Mouse (Mus musculus) gastrocnemius, postnatal 14 days (tissue): ENCODE data around the gene Sec23b. TPM values are rescaled to one million over a fixed set of nuclear protein-coding genes. Genes with fewer than 3 reads are reported as not detected.
A peak's percentile ranks its signal among the peaks of the same experiment; 100 is the strongest.
"Not testable (repeated sequence)": the region's sequence is repeated elsewhere in the genome, so short reads cannot be mapped to it uniquely, and the experiment has no call there.

Experiments used
- DNase-seq: peaks from one replicate; pipeline ENCODE4 v3.0.0; 2021; ENCODE audit warnings: mixed read lengths
- intact Hi-C: fragments of 180-260 bp; cut with DNase I; formaldehyde crosslinking; loops from one replicate; pipeline ENCODE4 v1.15.1; 2025; ENCODE audit warnings: low total_unique reads
- long read RNA-seq, 2 experiments: library from polyadenylated mRNA; stranded (forward); transcript quantifications; one replicate each; pipeline ENCODE4 v2.0.0; 2021
- total RNA-seq, 2 experiments: library from RNA; stranded (reverse); gene quantifications; 2 replicates each; pipeline ENCODE4 v1.2.3; 2021

The Sec23b gene
- 10 to 100 TPM; 11.1 to 14.1 TPM for total RNA-seq
- long read RNA-seq, experiment 1, transcript Sec23b-201 (20 exons, 2,779 nt): major isoform, 6 of 18 reads
- long read RNA-seq, experiment 1, partial matches to known transcripts: 3 of 18 reads
- long read RNA-seq, experiment 1, other reads (novel, unspliced or antisense): 9 of 18 reads
- long read RNA-seq, experiment 2, transcript Sec23b-201 (20 exons, 2,779 nt): major isoform, 13 of 25 reads
- long read RNA-seq, experiment 2, partial matches to known transcripts: 1 of 25 reads
- long read RNA-seq, experiment 2, other reads (novel, unspliced or antisense): 11 of 25 reads

- peak; percentile 95 for DNase-seq
- intact Hi-C loops: no loop called here
Measured at GRCm38 (mm10) chr2:144555820-144556552, at the start of gene Sec23b. TSS of gene Sec23b (plus strand) at chr2:144556229.

- no peak for DNase-seq
- intact Hi-C loops: no loop called here
Measured at GRCm38 (mm10) chr2:144514619-144515018, 41.4 kb upstream of the Sec23b start.

- intact Hi-C loops: no loop called here
Measured at GRCm38 (mm10) chr2:144519772-144520171, 36.3 kb upstream of the Sec23b start.

GRCm38 (mm10) chr2:144525856-144526255 lies 30.2 kb upstream of the Sec23b start:
- intact Hi-C loops: no loop called here
- no peak for DNase-seq

More at GRCm38 (mm10) chr2:144519772-144520171, 36.3 kb upstream of the Sec23b start:
- DNase-seq: no peak

- DNase-seq: peak; percentile 96
- intact Hi-C loops: no loop called here
Measured at GRCm38 (mm10) chr2:144526981-144527820, 28.8 kb upstream of the Sec23b start, which contains the start of the genes Dzank1 and Polr3f. TSS of gene Dzank1 (minus strand) at chr2:144527414. TSS of gene Polr3f (plus strand) at chr2:144527718.

GRCm38 (mm10) chr2:144527821-144528174 lies 28.2 kb upstream of the Sec23b start:
- intact Hi-C loops: no loop called here
- no peak for DNase-seq

GRCm38 (mm10) chr2:144537123-144537522 lies 18.9 kb upstream of the Sec23b start:
- no peak for DNase-seq
- intact Hi-C loops: no loop called here

GRCm38 (mm10) chr2:144541246-144541645 lies 14.8 kb upstream of the Sec23b start:
- DNase-seq: no peak
- intact Hi-C loops: no loop called here

GRCm38 (mm10) chr2:144543670-144544069 lies 12.4 kb upstream of the Sec23b start:
- no peak for DNase-seq
- intact Hi-C loops: no loop called here

GRCm38 (mm10) chr2:144544630-144545029 lies 11.4 kb upstream of the Sec23b start:
- no peak for DNase-seq
- intact Hi-C loops: no loop called here

GRCm38 (mm10) chr2:144545061-144545460 lies 11.0 kb upstream of the Sec23b start:
- no peak for DNase-seq
- intact Hi-C loops: no loop called here

GRCm38 (mm10) chr2:144545481-144545880 lies 10.5 kb upstream of the Sec23b start:
- intact Hi-C loops: no loop called here

GRCm38 (mm10) chr2:144547559-144547958 lies 8.5 kb upstream of the Sec23b start:
- no peak for DNase-seq
- intact Hi-C loops: no loop called here

More at GRCm38 (mm10) chr2:144545481-144545880, 10.5 kb upstream of the Sec23b start:
- no peak for DNase-seq

GRCm38 (mm10) chr2:144550529-144550928 lies 5.5 kb upstream of the Sec23b start, which contains the start of gene Rbbp9:
TSS of gene Rbbp9 (minus strand) at chr2:144550869.
- intact Hi-C loops: no loop called here
- peak; percentile 27 for DNase-seq

GRCm38 (mm10) chr2:144553905-144554304 lies 2.1 kb upstream of the Sec23b start:
- no peak for DNase-seq
- intact Hi-C loops: no loop called here

- intact Hi-C loops: no loop called here
- no peak for DNase-seq
Measured at GRCm38 (mm10) chr2:144555286-144555819, 676 bp upstream of the Sec23b start.

- intact Hi-C loops: no loop called here
- DNase-seq: no peak
Measured at GRCm38 (mm10) chr2:144588723-144589122, 32.7 kb downstream of the Sec23b start.

GRCm38 (mm10) chr2:144593036-144593435 lies 37.0 kb downstream of the Sec23b start:
- intact Hi-C loops, DNase-seq: not testable (repeated sequence)

- peak; percentile 75 for DNase-seq
- intact Hi-C loops: no loop called here
Measured at GRCm38 (mm10) chr2:144593951-144594651, 38.1 kb downstream of the Sec23b start, which contains the start of gene Smim26. TSS of gene Smim26 (plus strand) at chr2:144594054.
